ENCODE assay signal across 10 mouse cellular contexts in the genomic region with DNA sequence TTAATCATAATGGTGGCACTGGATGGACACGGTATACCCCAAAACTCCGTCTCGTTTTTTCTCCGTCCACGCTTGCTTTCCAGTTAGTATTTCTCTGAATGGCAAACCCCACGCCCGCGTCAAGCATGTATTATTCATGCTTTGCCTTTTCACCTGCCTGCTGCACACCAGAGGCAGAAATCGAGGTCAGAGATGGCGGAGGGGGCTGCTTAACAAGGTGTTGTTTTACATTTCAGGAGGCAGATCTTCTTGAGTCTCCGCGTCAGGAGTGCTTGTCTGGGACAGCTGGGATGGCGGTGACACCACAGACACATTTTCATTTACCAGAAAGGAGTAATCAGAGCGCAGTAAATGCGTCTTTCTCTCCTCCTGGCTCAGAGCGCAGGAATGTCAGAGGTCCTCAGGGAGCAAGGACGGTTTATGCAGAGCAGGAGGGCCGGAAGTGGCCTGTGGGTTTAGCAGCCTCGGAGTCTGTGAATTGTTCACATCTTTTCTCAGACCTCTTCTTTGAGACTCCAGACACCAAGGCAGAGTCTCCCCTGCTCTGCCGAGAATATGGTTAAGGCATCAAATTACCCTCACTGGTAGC.
DNase-seq lines count a peak whose midpoint lies in the region; ATAC-seq lines count a peak whose summit lies in the region.
"Had no signal": no experiment of that assay in that cellular context is flagged by ENCODE, and none has a peak within 500 bp of the region (broad histone marks: within the 10 kb centered on the region; RNA-seq: fewer than 3 reads in every experiment).

No protein-coding gene starts in this region.

- intact Hi-C loops in heart, postnatal 25 days (cut with DNase I) = no loop called here
- intact Hi-C loops in gastrocnemius, postnatal 14 days (cut with DNase I; ENCODE audit: low total_unique reads) = no loop called here

- H3K27ac ChIP-seq in heart, embryonic 13.5 days (replicated peaks) = peak overlapping the region; percentile 32; the same call in 1 of the 2 replicates
- peak overlapping the region; percentile 3; the same call in 1 of the 2 replicates for H3K27ac ChIP-seq in embryonic facial prominence, embryonic 15.5 days (replicated peaks)
- H3K27ac ChIP-seq: macrophage had no signal

- no peak overlapping the region for H3K4me2 ChIP-seq in heart, embryonic 13.5 days
- H3K4me2 ChIP-seq in embryonic facial prominence, embryonic 15.5 days (replicated peaks) = 0 out of 2 replicates have a peak overlapping the region, but pooled peaks have one; percentile 10

- H3K27me3 ChIP-seq in heart, embryonic 13.5 days (replicated peaks) = no peaks in the 10 kb centered on the region
- H3K27me3 ChIP-seq in embryonic facial prominence, embryonic 15.5 days = no peaks in the 10 kb centered on the region

- 66% methylated on average over 20 of the region's 20 CpGs for WGBS in heart, embryonic 13.5 days
- 42% methylated on average over 20 of the region's 20 CpGs for WGBS in embryonic facial prominence, embryonic 15.5 days

- DNase-seq in heart, postnatal 25 days (ENCODE audit: low spot score) = no peak
- peak; percentile 32 for DNase-seq in kidney, postnatal 10 days
- peak; percentile 12 to 27 for DNase-seq in thymus, adult 18-20 months
- no peak for DNase-seq in MN1 (ENCODE audit: low spot score)
- DNase-seq in gastrocnemius, postnatal 14 days = no peak
- DNase-seq: cerebellum, adult 11 months had no signal

- no peak for ATAC-seq in heart, embryonic 13.5 days (ENCODE audit: extremely low read depth, insufficient number of reproducible peaks, low FRiP score, low TSS enrichment)
- peak; percentile 41; the same call in 1 of the 2 replicates for ATAC-seq in embryonic facial prominence, embryonic 15.5 days (ENCODE audit: insufficient number of reproducible peaks, low FRiP score, low TSS enrichment, low read depth)
- ATAC-seq in erythroblast, adult 5-6 weeks (replicated peaks; ENCODE audit: low FRiP score, poor library complexity, severe bottlenecking) = no peak

- H3K9ac ChIP-seq in heart, embryonic 13.5 days = no peak overlapping the region
- no peak overlapping the region for H3K9ac ChIP-seq in embryonic facial prominence, embryonic 15.5 days

- no peak overlapping the region for H3K4me3 ChIP-seq in heart, embryonic 13.5 days
- H3K4me3 ChIP-seq in embryonic facial prominence, embryonic 15.5 days (replicated peaks) = no peak overlapping the region

- peaks cover 15% of the 10 kb centered on the region for H3K36me3 ChIP-seq in heart, embryonic 13.5 days
- H3K36me3 ChIP-seq in embryonic facial prominence, embryonic 15.5 days = no peaks in the 10 kb centered on the region

- peaks cover 25% of the 10 kb centered on the region for H3K4me1 ChIP-seq in heart, embryonic 13.5 days
- peaks cover 20% of the 10 kb centered on the region for H3K4me1 ChIP-seq in embryonic facial prominence, embryonic 15.5 days

- H3K9me3 ChIP-seq in heart, embryonic 13.5 days = no peaks in the 10 kb centered on the region
- H3K9me3 ChIP-seq in embryonic facial prominence, embryonic 15.5 days (replicated peaks) = no peaks in the 10 kb centered on the region

Comparison
In these comparisons a context has a peak if more than half of its experiments do, and no peak if none do; other contexts are left out.
1. DNase-seq: peak in kidney, postnatal 10 days (single experiment) and thymus, adult 18-20 months (2 of 2); none in heart, postnatal 25 days (single experiment), MN1 (single experiment) and gastrocnemius, postnatal 14 days (single experiment).